Mouse (Mus musculus) lung, postnatal 25 days (tissue): ENCODE data around the gene Mtap.

ENCODE experiments used
- DNase-seq: peaks from one replicate; pipeline ENCODE4 v3.0.0; 2022; ENCODE audit warnings: low spot score

The Mtap gene

DNA sequence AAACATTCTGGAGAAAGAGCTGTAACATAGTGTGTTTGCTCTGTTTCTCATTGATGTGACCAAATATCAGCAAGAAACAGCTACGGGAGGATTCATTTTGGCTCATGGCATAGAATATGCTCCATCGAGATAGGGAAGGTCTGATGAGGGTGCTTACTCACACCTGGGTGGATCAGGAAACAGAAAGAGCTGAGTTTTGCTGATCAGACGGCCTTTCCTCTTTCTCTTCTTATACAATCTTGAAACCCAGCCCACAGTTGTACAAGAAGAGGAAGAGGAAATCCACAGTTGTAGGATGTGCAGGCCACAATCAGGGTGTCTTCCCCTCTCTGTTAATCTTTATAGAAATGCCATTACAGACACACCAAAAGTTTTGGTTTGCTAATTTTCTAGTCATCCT lies 75.3 kb downstream of the Mtap start:
- DNase-seq = no peak
